Mouse (Mus musculus) G1E (cell line): ENCODE data around the gene Cops3.

Experiments used
- CTCF ChIP-seq: IDR thresholded peaks from 2 replicates; pipeline ENCODE4 v1.5.1; 2012; ENCODE audit warnings: low read depth, low read length, inconsistent platforms, mixed read lengths
- GATA2 ChIP-seq: IDR thresholded peaks from 2 replicates; pipeline ENCODE4 v1.6.1; 2012; ENCODE audit warnings: low read depth, low read length, inconsistent platforms, borderline replicate concordance
- POLR2AphosphoS5 ChIP-seq: IDR thresholded peaks from 2 replicates; pipeline ENCODE4 v1.6.1; 2012; ENCODE audit warnings: low read depth, low read length, inconsistent platforms; ENCODE audit not compliant: insufficient replicate concordance
- TAL1 ChIP-seq: conservative IDR thresholded peaks from 2 replicates; pipeline ENCODE4 v1.6.1; 2012; ENCODE audit warnings: low read depth, low read length, inconsistent platforms, mixed read lengths

DNA sequence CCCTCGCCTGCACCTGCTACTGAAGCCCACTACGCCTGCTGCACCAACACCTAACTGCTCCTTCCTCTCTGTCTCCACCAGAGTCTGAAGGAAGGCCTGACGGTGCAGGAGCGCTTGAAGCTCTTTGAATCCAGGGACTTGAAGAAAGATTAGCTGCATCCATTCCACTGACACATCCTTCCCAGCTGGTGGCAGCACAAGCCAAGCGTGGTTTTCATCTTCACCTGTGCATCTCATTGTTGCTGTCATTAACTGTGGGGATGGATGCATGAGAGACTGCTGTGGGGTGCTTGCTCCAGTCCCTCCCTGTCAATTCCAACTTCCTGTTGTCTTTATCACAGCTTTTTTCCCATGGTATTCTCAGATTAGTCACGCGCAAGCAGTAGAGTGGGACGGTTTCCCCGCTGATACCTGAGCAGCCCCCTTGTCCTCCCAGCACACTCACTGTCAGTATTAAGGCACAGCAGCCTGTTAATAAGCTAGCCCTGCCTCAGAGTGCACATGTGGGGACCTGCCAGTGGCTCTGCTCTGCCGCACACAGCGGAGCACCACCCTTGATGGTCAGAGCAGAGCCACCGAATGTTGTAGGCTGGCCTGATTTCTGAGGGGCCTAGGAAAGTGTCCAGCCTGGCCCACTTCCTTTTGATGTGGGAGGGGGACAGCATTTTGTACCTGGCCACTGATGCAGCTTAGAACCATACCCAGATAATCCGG lies 64.0 kb downstream of the Cops3 start:
- TF ChIP-seq CTCF (no peak), TAL1 (no peak), POLR2AphosphoS5 (no peak), GATA2 (no peak)
